20 mouse cellular contexts compared by ENCODE assay signal in genomic region chr2:153454841-153455506, GRCm38 (mm10). TPM values are rescaled to one million over a fixed set of nuclear protein-coding genes. Genes with fewer than 3 reads are reported as not detected.
A peak's percentile ranks its signal among the peaks of the same experiment; 100 is the strongest.
DNase-seq lines count a peak whose midpoint lies in the region; ATAC-seq and TF ChIP-seq lines count a peak whose summit lies in the region.
"Had no signal": no experiment of that assay in that cellular context is flagged by ENCODE, and none has a peak within 500 bp of the region (broad histone marks: within the 10 kb centered on the region; RNA-seq: fewer than 3 reads in every experiment).

No protein-coding gene starts in this region.

- H3K36me3 ChIP-seq in heart, embryonic 11.5 days (ENCODE audit: control insufficient read depth, insufficient read depth, low read length), result no peaks in the 10 kb centered on the region
- no peaks in the 10 kb centered on the region for H3K36me3 ChIP-seq in stomach, embryonic 15.5 days
- no peaks in the 10 kb centered on the region for H3K36me3 ChIP-seq in stomach, postnatal 0 days (ENCODE audit: control insufficient read depth, insufficient read depth, low read length)
- peaks cover 14% of the 10 kb centered on the region for H3K36me3 ChIP-seq in liver, embryonic 13.5 days
- H3K36me3 ChIP-seq: embryonic facial prominence, embryonic 13.5 days; neural tube, embryonic 13.5 days had no signal

- intact Hi-C loops in heart, postnatal 25 days (cut with DNase I), result no loop called here
- intact Hi-C loops in left cerebral cortex, postnatal 25 days (cut with DNase I), result no loop called here

- no peak for ATAC-seq in heart, embryonic 11.5 days (replicated peaks; ENCODE audit: insufficient number of reproducible peaks, low FRiP score, low TSS enrichment)
- ATAC-seq in stomach, embryonic 15.5 days (ENCODE audit: insufficient read depth, low FRiP score, low read depth), result peak; percentile 52; the same call in 1 of the 2 replicates
- ATAC-seq in stomach, postnatal 0 days (ENCODE audit: low FRiP score, low TSS enrichment), result no peak
- ATAC-seq in liver, embryonic 13.5 days (ENCODE audit: low read depth), result peak; percentile 84

- peaks cover 53% of the 10 kb centered on the region for H3K4me1 ChIP-seq in heart, embryonic 11.5 days (ENCODE audit: control insufficient read depth, insufficient read depth, low read length)
- H3K4me1 ChIP-seq in stomach, embryonic 15.5 days, result peaks cover 25% of the 10 kb centered on the region
- peaks cover 2% of the 10 kb centered on the region; the same call in 1 of the 2 replicates for H3K4me1 ChIP-seq in stomach, postnatal 0 days (replicated peaks; ENCODE audit: control insufficient read depth, insufficient read depth)
- H3K4me1 ChIP-seq in liver, embryonic 13.5 days (replicated peaks), result peaks cover 68% of the 10 kb centered on the region

- TF ChIP-seq EP300 in stomach, postnatal 0 days (optimal IDR thresholded peaks at IDR 0.05), result no peak

- H3K27me3 ChIP-seq in heart, embryonic 11.5 days (ENCODE audit: control insufficient read depth, insufficient read depth, low read length), result no peaks in the 10 kb centered on the region
- H3K27me3 ChIP-seq in stomach, embryonic 15.5 days (replicated peaks), result no peaks in the 10 kb centered on the region
- H3K27me3 ChIP-seq in stomach, postnatal 0 days (ENCODE audit: control insufficient read depth, insufficient read depth, low read length), result no peaks in the 10 kb centered on the region
- no peaks in the 10 kb centered on the region for H3K27me3 ChIP-seq in liver, embryonic 13.5 days
- H3K27me3 ChIP-seq: embryonic facial prominence, embryonic 13.5 days; hindbrain, embryonic 13.5 days; neural tube, embryonic 13.5 days had no signal

- no peak for TF ChIP-seq CTCF in stomach, postnatal 0 days (IDR thresholded peaks at IDR 0.05; ENCODE audit: low read depth)
- TF ChIP-seq CTCF in layer of hippocampus, adult 2 months (conservative IDR thresholded peaks at IDR 0.05), result no peak

- no peak for DNase-seq in heart, postnatal 25 days (ENCODE audit: low spot score)
- DNase-seq in stomach, postnatal 0 days (ENCODE audit: low spot score), result no peak
- peak; percentile 84 for DNase-seq in liver, embryonic 13.5 days
- DNase-seq in left cerebral cortex, postnatal 25 days (ENCODE audit: low spot score in 2 of 2), result no peak
- no peak for DNase-seq in layer of hippocampus, adult 2 months (ENCODE audit: low spot score in 2 of 2)
- DNase-seq: kidney, adult 11 months; kidney, postnatal 14 days; layer of hippocampus, adult 9-11 months; lung, adult 2 months had no signal

- 0 out of 2 replicates have a peak overlapping the region, but pooled peaks have one; percentile 5 for H3K9ac ChIP-seq in heart, embryonic 11.5 days (ENCODE audit: low read depth, low read length)
- no peak overlapping the region for H3K9ac ChIP-seq in stomach, embryonic 15.5 days
- no peak overlapping the region for H3K9ac ChIP-seq in stomach, postnatal 0 days (ENCODE audit: low read length)
- peak overlapping the region; percentile 61 for H3K9ac ChIP-seq in liver, embryonic 13.5 days
- H3K9ac ChIP-seq: embryonic facial prominence, embryonic 13.5 days; hindbrain, embryonic 13.5 days; neural tube, embryonic 13.5 days had no signal

- H3K9me3 ChIP-seq in heart, embryonic 11.5 days (replicated peaks; ENCODE audit: control insufficient read depth, low read length), result no peaks in the 10 kb centered on the region
- no peaks in the 10 kb centered on the region for H3K9me3 ChIP-seq in stomach, embryonic 15.5 days
- H3K9me3 ChIP-seq in stomach, postnatal 0 days (ENCODE audit: control insufficient read depth, low read length), result no peaks in the 10 kb centered on the region
- H3K9me3 ChIP-seq in liver, embryonic 13.5 days (replicated peaks), result no peaks in the 10 kb centered on the region
- H3K9me3 ChIP-seq: embryonic facial prominence, embryonic 13.5 days; hindbrain, embryonic 13.5 days; neural tube, embryonic 13.5 days had no signal

- 21% methylated on average over 9 of the region's 9 CpGs for WGBS in heart, embryonic 11.5 days (ENCODE audit: insufficient replicate concordance)
- 69% methylated on average over 9 of the region's 9 CpGs for WGBS in stomach, embryonic 15.5 days
- 60% methylated on average over 9 of the region's 9 CpGs for WGBS in stomach, postnatal 0 days
- WGBS in liver, embryonic 13.5 days (ENCODE audit: insufficient replicate concordance), result 25% methylated on average over 9 of the region's 9 CpGs

- no peak overlapping the region for H3K4me3 ChIP-seq in heart, embryonic 11.5 days (ENCODE audit: low read depth, low read length)
- no peak overlapping the region for H3K4me3 ChIP-seq in stomach, embryonic 15.5 days (replicated peaks)
- no peak overlapping the region for H3K4me3 ChIP-seq in stomach, postnatal 0 days (ENCODE audit: low read depth, low read length)
- peak overlapping the region; percentile 2; the same call in 1 of the 2 replicates for H3K4me3 ChIP-seq in liver, embryonic 13.5 days (replicated peaks)
- no peak overlapping the region for H3K4me3 ChIP-seq in layer of hippocampus, adult 2 months
- H3K4me3 ChIP-seq: embryonic facial prominence, embryonic 13.5 days; heart, adult 2 months; hindbrain, embryonic 13.5 days; neural tube, embryonic 13.5 days had no signal

- H3K27ac ChIP-seq in heart, embryonic 11.5 days (ENCODE audit: low read depth, low read length), result peak overlapping the region; percentile 74
- no peak overlapping the region for H3K27ac ChIP-seq in stomach, embryonic 15.5 days
- H3K27ac ChIP-seq in stomach, postnatal 0 days (replicated peaks), result no peak overlapping the region
- H3K27ac ChIP-seq in liver, embryonic 13.5 days, result peak overlapping the region; percentile 94
- no peak overlapping the region for H3K27ac ChIP-seq in layer of hippocampus, adult 2 months
- H3K27ac ChIP-seq: embryonic facial prominence, embryonic 13.5 days; heart, adult 2 months; hindbrain, embryonic 13.5 days; neural tube, embryonic 13.5 days had no signal

- no peak overlapping the region; the same call in 1 of the 2 replicates for H3K4me2 ChIP-seq in heart, embryonic 11.5 days
- H3K4me2 ChIP-seq in stomach, embryonic 15.5 days, result no peak overlapping the region
- H3K4me2 ChIP-seq in stomach, postnatal 0 days (replicated peaks; ENCODE audit: low read depth), result no peak overlapping the region
- H3K4me2 ChIP-seq in liver, embryonic 13.5 days, result peak overlapping the region; percentile 59
- H3K4me2 ChIP-seq: embryonic facial prominence, embryonic 13.5 days; hindbrain, embryonic 13.5 days; neural tube, embryonic 13.5 days had no signal

RNA-seq across cellular contexts. Expression of gene 4930404H24Rik, which starts 37.6 kb away (rescaled TPM):
- not detected in 2 replicates for polyA plus RNA-seq in heart, embryonic 11.5 days (2014; fragmentation: Nextera tagmentation; extraction: Ambion mirVana)
- not detected for total RNA-seq in heart, postnatal 25 days (2021)
- polyA plus RNA-seq in stomach, embryonic 15.5 days (2015; fragmentation: Nextera tagmentation; extraction: Ambion mirVana), result not detected in 2 replicates
- polyA plus RNA-seq in stomach, postnatal 0 days (2015; fragmentation: Nextera tagmentation; extraction: Ambion mirVana), result not detected in 2 replicates
- not detected in 2 replicates for polyA plus RNA-seq in liver, embryonic 13.5 days (2015; fragmentation: Nextera tagmentation; extraction: Ambion mirVana)
- total RNA-seq in left cerebral cortex, postnatal 25 days (2021), result not detected
- total RNA-seq in layer of hippocampus, adult 2 months (2021), result not detected
- total RNA-seq: common myeloid progenitor, adult 5-6 weeks; gastrocnemius, adult 8-10 months; heart, adult 2 months; megakaryocyte, adult 5-6 weeks had no signal
- polyA plus RNA-seq: C2C12; embryonic facial prominence, embryonic 13.5 days; heart, adult 2 months; hindbrain, embryonic 13.5 days; lung, adult 2 months; neural tube, embryonic 13.5 days; thymus, postnatal 0 days had no signal

Comparison
In these comparisons a context has a peak if more than half of its experiments do, and no peak if none do; other contexts are left out.
1. ATAC-seq: peak in stomach, embryonic 15.5 days (single experiment) and liver, embryonic 13.5 days (single experiment); none in heart, embryonic 11.5 days (single experiment) and stomach, postnatal 0 days (single experiment).
2. H3K27ac ChIP-seq: peak in heart, embryonic 11.5 days (single experiment) and liver, embryonic 13.5 days (single experiment); none in stomach, embryonic 15.5 days (single experiment), stomach, postnatal 0 days (single experiment) and layer of hippocampus, adult 2 months (single experiment).
3. H3K9ac ChIP-seq: peak in heart, embryonic 11.5 days (single experiment) and liver, embryonic 13.5 days (single experiment); none in stomach, embryonic 15.5 days (single experiment) and stomach, postnatal 0 days (single experiment).